Mouse (Mus musculus): ENCODE data around the gene Rdh12.
A peak's percentile ranks its signal among the peaks of the same experiment; 100 is the strongest.

The Rdh12 gene

GRCm38 (mm10) chr12:79253294-79254053, 44.8 kb downstream of the Rdh12 start:
- DNase-seq: peak; percentile 26 to 28

GRCm38 (mm10) chr12:79254975-79255374, 46.3 kb downstream of the Rdh12 start:
- no peak for DNase-seq

- no peak for DNase-seq
Measured at GRCm38 (mm10) chr12:79260154-79260553, 51.4 kb downstream of the Rdh12 start.

GRCm38 (mm10) chr12:79261035-79261434, 52.3 kb downstream of the Rdh12 start:
- peak; percentile 14 to 77 for DNase-seq
